Mouse (Mus musculus): ENCODE measurements around the gene Ap5s1. TPM values are rescaled to one million over a fixed set of nuclear protein-coding genes. Genes with fewer than 3 reads are reported as not detected.
A peak's percentile ranks its signal among the peaks of the same experiment; 100 is the strongest.

Gene Ap5s1
- polyA plus RNA-seq, 1 experiment from 2014 or later: 26.6 TPM

DNA sequence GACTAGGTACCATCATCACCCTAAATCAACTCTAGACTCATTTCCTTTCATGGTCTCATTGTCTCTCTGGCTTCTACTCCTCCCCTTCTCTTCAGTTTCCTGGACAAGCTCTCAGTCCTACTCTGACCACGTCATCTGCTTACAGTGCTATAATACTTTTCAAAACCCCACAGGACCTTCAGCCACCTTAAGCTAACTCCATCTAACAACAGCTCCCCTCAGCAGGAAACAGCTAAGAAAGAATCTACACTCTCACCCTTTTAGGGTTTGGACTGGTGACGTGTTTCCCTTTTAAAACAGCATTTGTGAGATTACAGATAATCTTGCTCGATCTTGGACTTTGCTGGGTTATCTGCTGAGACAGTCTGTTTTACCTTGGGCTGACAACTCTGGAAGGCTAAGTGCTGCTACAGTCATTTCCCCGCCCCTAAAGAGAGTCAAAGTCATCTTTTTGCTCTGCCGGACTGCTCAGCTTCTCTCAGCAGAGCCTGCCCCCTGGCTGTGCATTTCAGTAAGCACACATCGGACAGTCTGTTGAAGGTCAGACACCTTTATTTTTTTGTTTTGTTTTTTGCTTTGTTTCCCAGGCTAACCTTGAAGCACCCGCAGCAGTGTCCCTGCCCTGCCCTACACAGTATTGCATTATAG is 46.9 kb downstream of the Ap5s1 start:
- DNase-seq (ENCODE audit: low spot score, missing footprints) (peak; percentile 88), ATAC-seq (ENCODE audit: low FRiP score) (peak; percentile 59)
- Histone ChIP-seq H3K4me3 (ENCODE audit: low read depth, low read length) (no peak overlapping the region), H3K27me3 (ENCODE audit: control insufficient read depth, insufficient read depth, low read length) (no peaks in the 10 kb centered on the region), H3K4me1 (ENCODE audit: control insufficient read depth, insufficient read depth, low read length) (no peaks in the 10 kb centered on the region), H3K4me2 (no peak overlapping the region), H3K9ac (ENCODE audit: low read length) (0 out of 2 replicates have a peak overlapping the region, but pooled peaks have one; percentile 3), H3K36me3 (ENCODE audit: control insufficient read depth, insufficient read depth, low read length) (no peaks in the 10 kb centered on the region), H3K27ac (ENCODE audit: low read depth, low read length) (no peak overlapping the region), H3K9me3 (ENCODE audit: control insufficient read depth, low read length) (no peaks in the 10 kb centered on the region)
- 37% methylated on average over 7 of the region's 7 CpGs for WGBS

DNA sequence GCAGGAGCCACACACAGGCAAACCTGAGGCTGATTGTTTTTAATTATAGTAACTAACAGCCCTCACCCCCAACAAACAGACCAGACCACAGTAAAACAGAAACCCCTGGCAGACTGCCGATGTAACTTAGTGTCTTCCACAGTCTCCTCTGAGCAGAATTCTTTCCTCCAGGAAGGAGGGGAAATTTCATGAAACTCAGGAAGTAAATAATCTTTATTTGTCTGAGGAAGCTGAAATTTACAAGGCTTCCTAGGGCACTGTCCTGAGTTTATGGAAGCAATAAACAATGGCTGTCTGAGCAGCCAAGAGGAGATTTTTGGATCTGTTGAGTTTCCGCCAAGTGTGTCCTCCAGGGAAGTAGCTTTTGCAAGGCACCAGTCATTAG is 47.4 kb downstream of the Ap5s1 start:
- whole genome bisulfite sequencing: 90% methylated on average over 2 of the region's 2 CpGs
- ATAC-seq (ENCODE audit: low FRiP score) (no peak), DNase-seq (ENCODE audit: low spot score, missing footprints) (no peak)
- Histone ChIP-seq H3K4me3 (ENCODE audit: low read depth, low read length) (no peak overlapping the region), H3K27me3 (ENCODE audit: control insufficient read depth, insufficient read depth, low read length) (no peaks in the 10 kb centered on the region), H3K9ac (ENCODE audit: low read length) (no peak overlapping the region), H3K27ac (ENCODE audit: low read depth, low read length) (no peak overlapping the region), H3K4me2 (no peak overlapping the region), H3K4me1 (ENCODE audit: control insufficient read depth, insufficient read depth, low read length) (no peaks in the 10 kb centered on the region), H3K9me3 (ENCODE audit: control insufficient read depth, low read length) (no peaks in the 10 kb centered on the region), H3K36me3 (ENCODE audit: control insufficient read depth, insufficient read depth, low read length) (no peaks in the 10 kb centered on the region)

DNA sequence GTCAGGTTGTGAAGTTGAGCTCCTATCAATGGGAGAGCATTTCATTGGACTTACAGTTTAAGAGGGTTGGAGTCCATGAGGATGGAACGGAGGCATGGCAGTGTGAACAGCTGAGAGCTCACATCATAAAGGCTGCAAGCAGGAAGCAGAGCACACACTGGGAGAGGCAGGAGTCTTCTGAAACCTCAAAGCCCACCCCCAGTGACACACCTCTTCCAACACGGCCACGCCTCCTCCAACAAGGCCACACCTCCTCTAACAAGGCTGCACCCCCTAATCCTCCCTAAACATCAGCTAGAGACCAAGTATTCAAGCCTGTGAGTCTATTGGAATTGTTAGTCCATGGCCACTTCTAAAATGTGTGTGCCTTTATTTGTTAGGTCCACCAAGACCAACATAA is 48.9 kb downstream of the Ap5s1 start:
- 46% methylated on average over 3 of the region's 3 CpGs for WGBS
- DNase-seq (ENCODE audit: low spot score, missing footprints) (no peak), ATAC-seq (ENCODE audit: low FRiP score) (no peak)

DNA sequence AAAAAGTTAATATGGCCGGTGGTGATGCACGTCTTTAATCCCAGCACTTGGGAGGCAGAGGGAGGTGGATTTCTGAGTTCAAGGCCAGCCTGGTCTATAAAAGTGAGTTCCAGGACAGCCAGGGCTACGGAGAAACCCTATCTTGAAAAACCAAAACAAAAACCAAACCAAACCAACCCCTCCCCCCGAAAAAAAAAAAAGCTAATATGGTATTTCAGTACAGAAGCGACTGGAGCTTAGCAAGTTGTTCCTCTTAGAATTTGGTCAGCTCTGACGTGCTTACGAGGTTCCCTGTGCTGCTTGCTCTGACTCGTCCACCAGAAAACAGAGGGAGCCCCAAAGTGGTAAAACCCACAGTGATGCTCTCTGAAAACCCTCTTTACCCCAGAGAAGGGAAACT is 51.8 kb downstream of the Ap5s1 start:
- Histone ChIP-seq H3K27me3 (ENCODE audit: control insufficient read depth, insufficient read depth, low read length) (no peaks in the 10 kb centered on the region), H3K4me2 (no peak overlapping the region), H3K4me3 (ENCODE audit: low read depth, low read length) (no peak overlapping the region), H3K27ac (ENCODE audit: low read depth, low read length) (no peak overlapping the region), H3K36me3 (ENCODE audit: control insufficient read depth, insufficient read depth, low read length) (no peaks in the 10 kb centered on the region), H3K4me1 (ENCODE audit: control insufficient read depth, insufficient read depth, low read length) (peaks cover 5% of the 10 kb centered on the region), H3K9ac (ENCODE audit: low read length) (no peak overlapping the region), H3K9me3 (ENCODE audit: control insufficient read depth, low read length) (no peaks in the 10 kb centered on the region)
- 80% methylated on average over 8 of the region's 8 CpGs for WGBS
- DNase-seq (ENCODE audit: low spot score, missing footprints) (no peak), ATAC-seq (ENCODE audit: low FRiP score) (no peak)

More for the DNA sequence above, 48.9 kb downstream of the Ap5s1 start:
- Histone ChIP-seq H3K4me2 (no peak overlapping the region), H3K9me3 (ENCODE audit: control insufficient read depth, low read length) (no peaks in the 10 kb centered on the region), H3K36me3 (ENCODE audit: control insufficient read depth, insufficient read depth, low read length) (no peaks in the 10 kb centered on the region), H3K9ac (ENCODE audit: low read length) (no peak overlapping the region), H3K4me1 (ENCODE audit: control insufficient read depth, insufficient read depth, low read length) (no peaks in the 10 kb centered on the region), H3K4me3 (ENCODE audit: low read depth, low read length) (no peak overlapping the region), H3K27me3 (ENCODE audit: control insufficient read depth, insufficient read depth, low read length) (no peaks in the 10 kb centered on the region), H3K27ac (ENCODE audit: low read depth, low read length) (no peak overlapping the region)

DNA sequence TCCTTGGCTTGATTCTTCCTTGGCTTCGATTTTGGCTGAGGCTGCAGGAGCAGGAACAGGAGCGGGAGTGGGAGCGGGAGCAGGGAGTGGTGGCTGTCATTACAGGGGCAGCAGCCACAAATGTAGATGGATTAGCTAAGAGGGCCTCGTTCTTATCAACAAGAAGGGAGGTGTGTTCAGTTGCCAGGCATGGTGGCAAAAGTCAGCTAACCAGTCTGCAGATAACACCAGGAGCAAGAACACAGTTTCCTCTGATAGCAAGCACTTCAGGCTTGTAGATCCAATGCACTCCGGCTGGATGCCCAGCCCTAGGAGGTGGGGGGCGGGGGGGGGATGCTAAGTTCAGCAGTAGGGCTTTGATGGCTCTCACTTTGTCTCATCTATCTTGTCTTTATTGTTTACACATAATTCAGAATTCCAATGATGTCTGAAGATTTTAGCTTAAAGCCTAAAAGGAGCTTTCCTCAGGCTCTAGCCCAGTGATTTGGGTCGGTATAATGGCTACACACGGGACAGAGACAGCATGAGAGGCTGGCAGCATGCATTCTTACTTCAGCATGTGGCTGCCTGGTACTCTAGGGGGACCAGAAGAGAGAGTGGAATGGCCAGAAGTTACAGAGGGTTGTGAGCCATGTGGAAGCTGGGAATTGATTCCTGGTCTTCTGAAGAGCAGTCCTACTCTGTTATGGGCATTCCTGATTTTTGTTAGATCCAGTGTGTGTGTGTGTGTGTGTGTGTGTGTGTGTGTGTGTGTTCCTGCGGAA is 53.8 kb downstream of the Ap5s1 start:
- H3K27ac ChIP-seq (ENCODE audit: low read depth, low read length): no peak overlapping the region
- DNase-seq (ENCODE audit: low spot score, missing footprints): peak; percentile 85
- no peak overlapping the region; the same call in 1 of the 2 replicates for H3K9ac ChIP-seq (ENCODE audit: low read length)
- H3K4me1 ChIP-seq (ENCODE audit: control insufficient read depth, insufficient read depth, low read length): peaks cover 16% of the 10 kb centered on the region
- H3K4me2 ChIP-seq: no peak overlapping the region
- no peak overlapping the region for H3K4me3 ChIP-seq (ENCODE audit: low read depth, low read length)
- 67% methylated on average over 9 of the region's 9 CpGs for WGBS
- H3K36me3 ChIP-seq (ENCODE audit: control insufficient read depth, insufficient read depth, low read length): no peaks in the 10 kb centered on the region
- H3K27me3 ChIP-seq (ENCODE audit: control insufficient read depth, insufficient read depth, low read length): no peaks in the 10 kb centered on the region
- H3K9me3 ChIP-seq (ENCODE audit: control insufficient read depth, low read length): no peaks in the 10 kb centered on the region
- no peak for ATAC-seq (ENCODE audit: low FRiP score)

DNA sequence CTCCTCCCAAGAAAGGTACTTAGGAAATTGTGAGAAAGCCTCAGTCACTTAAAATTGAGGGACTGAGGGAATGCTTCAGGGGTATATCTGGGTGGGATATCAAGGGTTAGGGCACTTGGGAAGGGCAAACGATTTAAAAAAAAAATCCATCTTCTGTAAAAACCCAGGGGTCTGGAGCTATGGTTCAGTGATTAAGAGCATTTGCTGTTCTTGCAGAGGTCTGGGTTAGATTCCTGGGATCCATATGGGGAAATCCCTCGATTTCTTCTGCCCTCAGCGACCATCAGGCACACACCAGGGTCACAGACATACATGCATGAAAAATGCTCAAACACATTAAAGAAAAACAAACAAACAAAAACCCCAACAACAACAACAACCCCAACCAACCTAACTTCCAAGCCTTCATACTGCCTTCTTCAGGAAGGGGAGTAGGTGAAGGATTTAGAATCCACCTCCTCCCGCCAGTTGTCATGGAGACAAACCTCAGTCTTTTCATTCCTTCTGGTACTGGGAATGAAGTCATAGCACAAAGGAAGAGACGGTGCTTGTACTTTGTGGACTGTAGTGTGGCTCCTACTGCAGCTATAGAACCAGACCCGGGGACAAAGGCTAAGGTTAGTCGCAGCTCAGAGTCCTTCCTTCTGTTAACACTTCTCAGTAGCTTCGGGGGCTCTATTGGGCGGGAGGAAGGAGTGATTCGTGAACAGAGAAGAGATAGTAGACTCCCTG is 54.8 kb downstream of the Ap5s1 start:
- Histone ChIP-seq H3K36me3 (ENCODE audit: control insufficient read depth, insufficient read depth, low read length) (no peaks in the 10 kb centered on the region), H3K9me3 (ENCODE audit: control insufficient read depth, low read length) (no peaks in the 10 kb centered on the region), H3K27me3 (ENCODE audit: control insufficient read depth, insufficient read depth, low read length) (no peaks in the 10 kb centered on the region), H3K9ac (ENCODE audit: low read length) (peak overlapping the region; percentile 87), H3K4me2 (peak overlapping the region; percentile 60), H3K27ac (ENCODE audit: low read depth, low read length) (peak overlapping the region; percentile 97), H3K4me1 (ENCODE audit: control insufficient read depth, insufficient read depth, low read length) (peaks cover 16% of the 10 kb centered on the region), H3K4me3 (ENCODE audit: low read depth, low read length) (peak overlapping the region; percentile 91)
- 3% methylated on average over 10 of the region's 10 CpGs for WGBS
- ATAC-seq (ENCODE audit: low FRiP score) (peak; percentile 86), DNase-seq (ENCODE audit: low spot score, missing footprints) (peak; percentile 91)

DNA sequence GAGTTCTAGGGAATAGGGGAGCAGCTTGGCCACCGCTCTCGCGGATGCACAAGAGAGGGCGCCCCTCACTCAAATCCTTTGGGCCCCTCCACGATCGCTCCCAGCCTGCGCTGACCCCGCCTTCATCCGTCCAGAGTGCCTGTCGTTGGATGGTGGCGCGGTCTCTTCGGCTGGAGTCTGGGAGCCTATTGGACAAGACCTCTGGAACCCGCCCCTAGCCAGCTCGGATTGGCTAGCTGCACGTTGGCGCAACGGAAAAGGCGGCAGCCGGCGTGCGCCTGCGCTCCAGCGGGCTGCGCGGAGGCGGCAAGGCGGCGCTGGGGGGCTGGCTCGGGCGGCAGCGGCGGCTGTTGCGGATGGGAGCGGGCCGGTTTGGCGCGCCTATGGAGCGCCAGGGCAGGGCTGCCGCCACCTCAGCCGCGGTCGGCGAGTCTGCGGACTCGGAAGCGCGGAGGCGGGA is 55.4 kb downstream of the Ap5s1 start, which contains the start of gene Pank2:
Gene Pank2 (plus strand): TSS at position 283 of the 460 bp plus-strand sequence.
- H3K36me3 ChIP-seq (ENCODE audit: control insufficient read depth, insufficient read depth, low read length): no peaks in the 10 kb centered on the region
- peak within 1 kb of the TSS; percentile 97 for H3K27ac ChIP-seq (ENCODE audit: low read depth, low read length)
- H3K9ac ChIP-seq (ENCODE audit: low read length): peak within 1 kb of the TSS; percentile 98
- peak within 1 kb of the TSS; percentile 65 for H3K4me2 ChIP-seq
- peak within 1 kb of the TSS; percentile 91 for H3K4me3 ChIP-seq (ENCODE audit: low read depth, low read length)
- peak; percentile 99 for DNase-seq (ENCODE audit: low spot score, missing footprints)
- no peaks in the 10 kb centered on the region for H3K9me3 ChIP-seq (ENCODE audit: control insufficient read depth, low read length)
- ATAC-seq (ENCODE audit: low FRiP score): peak; percentile 100
- H3K4me1 ChIP-seq (ENCODE audit: control insufficient read depth, insufficient read depth, low read length): peaks cover 16% of the 10 kb centered on the region
- under 1% methylated on average over 46 of the region's 49 CpGs for WGBS
- no peaks in the 10 kb centered on the region for H3K27me3 ChIP-seq (ENCODE audit: control insufficient read depth, insufficient read depth, low read length)

Measured in midbrain, embryonic 11.5 days (tissue).